Mouse (Mus musculus): ENCODE data around the gene Fhad1. TPM values are rescaled to one million over a fixed set of nuclear protein-coding genes. Genes with fewer than 3 reads are reported as not detected.
A peak's percentile ranks its signal among the peaks of the same experiment; 100 is the strongest.

The Fhad1 gene
- polyA plus RNA-seq, 1 experiment: 0.07 TPM

GRCm38 (mm10) chr4:141928881-141929281 lies 86.0 kb downstream of the Fhad1 start:
- Histone ChIP-seq H3K79me2 (ENCODE audit: control insufficient read depth, insufficient read depth) (no peaks in the 10 kb centered on the region), H3K36me3 (ENCODE audit: control insufficient read depth, insufficient read depth) (no peaks in the 10 kb centered on the region), H3K79me3 (ENCODE audit: low read depth) (no peaks in the 10 kb centered on the region), H3K27me3 (ENCODE audit: control insufficient read depth, insufficient read depth, insufficient read length) (no peaks in the 10 kb centered on the region), H3K4me3 (ENCODE audit: insufficient read depth, poor library complexity, severe bottlenecking) (no peak overlapping the region), H3ac (ENCODE audit: control insufficient read depth, insufficient read length, low read depth) (no peak overlapping the region)
- TF ChIP-seq CEBPB (IDR thresholded peaks at IDR 0.05; ENCODE audit: low read depth): no peak
- peak; percentile 63 for TF ChIP-seq MAX (IDR thresholded peaks at IDR 0.05)
- TF ChIP-seq MYOG (IDR thresholded peaks at IDR 0.05; ENCODE audit: control insufficient read depth, extremely low read depth, insufficient read length): no peak
- TF ChIP-seq MYOD1 (IDR thresholded peaks at IDR 0.05; ENCODE audit: control insufficient read depth, insufficient read length, low read depth): no peak
- no peak for TF ChIP-seq CTCF (IDR thresholded peaks at IDR 0.05; ENCODE audit: control insufficient read depth, insufficient read depth, insufficient read length)
- TF ChIP-seq FOSL1 (IDR thresholded peaks at IDR 0.05; ENCODE audit: insufficient read depth, low read length, poor library complexity, severe bottlenecking): no peak
- peak; percentile 42 for TF ChIP-seq USF1 (IDR thresholded peaks at IDR 0.05; ENCODE audit: low read depth)

- H3ac ChIP-seq (ENCODE audit: control insufficient read depth, insufficient read length, low read depth): no peak overlapping the region
- H3K27me3 ChIP-seq (ENCODE audit: control insufficient read depth, insufficient read depth, insufficient read length): no peaks in the 10 kb centered on the region
- H3K36me3 ChIP-seq (ENCODE audit: control insufficient read depth, insufficient read depth): no peaks in the 10 kb centered on the region
- no peaks in the 10 kb centered on the region for H3K79me2 ChIP-seq (ENCODE audit: control insufficient read depth, insufficient read depth)
- no peak overlapping the region for H3K4me3 ChIP-seq (ENCODE audit: insufficient read depth, poor library complexity, severe bottlenecking)
- TF ChIP-seq CEBPB (IDR thresholded peaks at IDR 0.05; ENCODE audit: low read depth): no peak
- no peak for TF ChIP-seq CTCF (IDR thresholded peaks at IDR 0.05; ENCODE audit: control insufficient read depth, insufficient read depth, insufficient read length)
- TF ChIP-seq USF1 (IDR thresholded peaks at IDR 0.05; ENCODE audit: low read depth): no peak
- no peak for TF ChIP-seq FOSL1 (IDR thresholded peaks at IDR 0.05; ENCODE audit: insufficient read depth, low read length, poor library complexity, severe bottlenecking)
- TF ChIP-seq MYOD1 (IDR thresholded peaks at IDR 0.05; ENCODE audit: control insufficient read depth, insufficient read length, low read depth): no peak
- TF ChIP-seq MYOG (IDR thresholded peaks at IDR 0.05; ENCODE audit: control insufficient read depth, extremely low read depth, insufficient read length): no peak
- no peak for TF ChIP-seq MAX (IDR thresholded peaks at IDR 0.05)
- no peaks in the 10 kb centered on the region for H3K79me3 ChIP-seq (ENCODE audit: low read depth)
Observed at GRCm38 (mm10) chr4:141925781-141926345, 89.0 kb downstream of the Fhad1 start.

DNA sequence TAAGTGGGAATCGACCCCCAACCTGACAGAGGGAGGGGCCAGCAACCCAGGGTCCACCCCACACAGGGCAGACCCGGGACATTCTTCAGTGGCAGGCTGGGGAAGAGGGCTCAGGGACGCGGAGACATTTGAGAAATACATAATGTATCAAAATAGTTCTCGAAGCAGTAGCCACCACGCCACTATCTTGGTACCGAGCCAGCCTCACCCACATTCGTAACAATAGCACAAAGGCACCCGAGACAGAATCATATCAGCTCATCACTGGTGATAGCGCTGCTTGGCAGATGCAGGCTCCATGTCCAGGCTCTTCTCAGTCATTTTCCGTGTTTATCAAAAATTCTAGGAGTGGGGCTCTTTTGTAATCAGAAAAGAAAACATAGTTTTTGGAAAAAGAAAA lies 90.9 kb downstream of the Fhad1 start:
- Histone ChIP-seq H3K36me3 (ENCODE audit: control insufficient read depth, insufficient read depth) (no peaks in the 10 kb centered on the region), H3K79me3 (ENCODE audit: low read depth) (no peaks in the 10 kb centered on the region)

GRCm38 (mm10) chr4:141920391-141920790 lies 94.5 kb downstream of the Fhad1 start:
- H3K36me3 ChIP-seq (ENCODE audit: control insufficient read depth, insufficient read depth): no peaks in the 10 kb centered on the region
- no peak overlapping the region for H3ac ChIP-seq (ENCODE audit: control insufficient read depth, insufficient read length, low read depth)
- H3K79me2 ChIP-seq (ENCODE audit: control insufficient read depth, insufficient read depth): no peaks in the 10 kb centered on the region
- peaks cover 26% of the 10 kb centered on the region for H3K27me3 ChIP-seq (ENCODE audit: control insufficient read depth, insufficient read depth, insufficient read length)
- no peaks in the 10 kb centered on the region for H3K79me3 ChIP-seq (ENCODE audit: low read depth)
- no peak for TF ChIP-seq FOSL1 (IDR thresholded peaks at IDR 0.05; ENCODE audit: insufficient read depth, low read length, poor library complexity, severe bottlenecking)
- no peak for TF ChIP-seq MYOD1 (IDR thresholded peaks at IDR 0.05; ENCODE audit: control insufficient read depth, insufficient read length, low read depth)
- no peak for TF ChIP-seq MYOG (IDR thresholded peaks at IDR 0.05; ENCODE audit: control insufficient read depth, extremely low read depth, insufficient read length)
- no peak for TF ChIP-seq MAX (IDR thresholded peaks at IDR 0.05)
- TF ChIP-seq USF1 (IDR thresholded peaks at IDR 0.05; ENCODE audit: low read depth): no peak
- TF ChIP-seq CEBPB (IDR thresholded peaks at IDR 0.05; ENCODE audit: low read depth): no peak
- no peak overlapping the region for H3K4me3 ChIP-seq (ENCODE audit: insufficient read depth, poor library complexity, severe bottlenecking)

More for the DNA sequence above, 90.9 kb downstream of the Fhad1 start:
- Histone ChIP-seq H3K79me2 (ENCODE audit: control insufficient read depth, insufficient read depth) (no peaks in the 10 kb centered on the region), H3K4me3 (ENCODE audit: insufficient read depth, poor library complexity, severe bottlenecking) (no peak overlapping the region), H3ac (ENCODE audit: control insufficient read depth, insufficient read length, low read depth) (no peak overlapping the region), H3K27me3 (ENCODE audit: control insufficient read depth, insufficient read depth, insufficient read length) (peaks cover 5% of the 10 kb centered on the region)
- no peak for TF ChIP-seq CEBPB (IDR thresholded peaks at IDR 0.05; ENCODE audit: low read depth)
- TF ChIP-seq FOSL1 (IDR thresholded peaks at IDR 0.05; ENCODE audit: insufficient read depth, low read length, poor library complexity, severe bottlenecking): no peak

DNA sequence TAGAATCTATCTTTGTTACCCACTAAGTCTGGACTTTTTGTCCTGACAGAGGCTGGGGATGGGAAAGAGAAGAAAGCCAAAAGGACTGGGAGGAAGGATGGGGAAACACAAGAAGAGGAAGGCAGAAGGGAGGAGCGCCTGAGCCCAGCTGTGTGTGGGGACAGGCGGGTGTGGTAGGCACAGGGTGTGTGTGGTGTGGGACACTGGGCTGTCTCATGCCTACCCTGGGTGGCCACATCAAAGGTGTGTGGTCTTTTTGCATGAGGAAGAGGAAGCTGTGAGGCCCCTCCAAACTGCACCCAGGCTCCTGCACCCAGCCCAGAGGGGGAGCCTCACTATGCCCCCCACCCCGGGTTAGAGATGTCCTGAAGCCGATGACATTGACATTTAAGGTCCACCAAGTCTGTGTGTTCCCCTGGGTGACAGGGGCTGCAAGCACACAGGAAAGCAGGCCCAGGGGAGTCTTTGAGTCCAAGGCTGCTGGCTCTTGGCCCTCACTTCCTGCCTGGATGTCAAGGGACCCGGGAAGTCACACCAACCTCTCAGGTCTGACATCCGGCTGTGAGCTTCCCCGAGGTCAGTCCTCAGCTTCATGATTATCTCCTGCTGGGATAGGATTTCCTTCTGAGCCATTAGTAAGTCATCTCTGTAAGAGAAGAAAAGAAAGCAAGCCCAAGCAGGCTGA lies 97.0 kb downstream of the Fhad1 start:
- peaks cover 26% of the 10 kb centered on the region for H3K27me3 ChIP-seq (ENCODE audit: control insufficient read depth, insufficient read depth, insufficient read length)
- TF ChIP-seq MAX (IDR thresholded peaks at IDR 0.05) (no peak), MYOD1 (IDR thresholded peaks at IDR 0.05; ENCODE audit: control insufficient read depth, insufficient read length, low read depth) (no peak), CTCF (IDR thresholded peaks at IDR 0.05; ENCODE audit: control insufficient read depth, insufficient read depth, insufficient read length) (no peak), MYOG (IDR thresholded peaks at IDR 0.05; ENCODE audit: control insufficient read depth, extremely low read depth, insufficient read length) (no peak), USF1 (IDR thresholded peaks at IDR 0.05; ENCODE audit: low read depth) (no peak), FOSL1 (IDR thresholded peaks at IDR 0.05; ENCODE audit: insufficient read depth, low read length, poor library complexity, severe bottlenecking) (no peak), CEBPB (IDR thresholded peaks at IDR 0.05; ENCODE audit: low read depth) (no peak)
- H3K4me3 ChIP-seq (ENCODE audit: insufficient read depth, poor library complexity, severe bottlenecking): no peak overlapping the region
- H3ac ChIP-seq (ENCODE audit: control insufficient read depth, insufficient read length, low read depth): no peak overlapping the region
- no peaks in the 10 kb centered on the region for H3K79me3 ChIP-seq (ENCODE audit: low read depth)
- no peaks in the 10 kb centered on the region for H3K36me3 ChIP-seq (ENCODE audit: control insufficient read depth, insufficient read depth)
- H3K79me2 ChIP-seq (ENCODE audit: control insufficient read depth, insufficient read depth): no peaks in the 10 kb centered on the region

- H3K79me2 ChIP-seq (ENCODE audit: control insufficient read depth, insufficient read depth): no peaks in the 10 kb centered on the region
- H3ac ChIP-seq (ENCODE audit: control insufficient read depth, insufficient read length, low read depth): no peak overlapping the region
- peaks cover 20% of the 10 kb centered on the region for H3K27me3 ChIP-seq (ENCODE audit: control insufficient read depth, insufficient read depth, insufficient read length)
- TF ChIP-seq MAX (IDR thresholded peaks at IDR 0.05): no peak
- TF ChIP-seq USF1 (IDR thresholded peaks at IDR 0.05; ENCODE audit: low read depth): no peak
- no peak for TF ChIP-seq MYOD1 (IDR thresholded peaks at IDR 0.05; ENCODE audit: control insufficient read depth, insufficient read length, low read depth)
- no peak for TF ChIP-seq FOSL1 (IDR thresholded peaks at IDR 0.05; ENCODE audit: insufficient read depth, low read length, poor library complexity, severe bottlenecking)
- no peak for TF ChIP-seq CTCF (IDR thresholded peaks at IDR 0.05; ENCODE audit: control insufficient read depth, insufficient read depth, insufficient read length)
- no peak for TF ChIP-seq MYOG (IDR thresholded peaks at IDR 0.05; ENCODE audit: control insufficient read depth, extremely low read depth, insufficient read length)
- no peak for TF ChIP-seq CEBPB (IDR thresholded peaks at IDR 0.05; ENCODE audit: low read depth)
- H3K79me3 ChIP-seq (ENCODE audit: low read depth): no peaks in the 10 kb centered on the region
- H3K36me3 ChIP-seq (ENCODE audit: control insufficient read depth, insufficient read depth): no peaks in the 10 kb centered on the region
- H3K4me3 ChIP-seq (ENCODE audit: insufficient read depth, poor library complexity, severe bottlenecking): no peak overlapping the region
Observed at GRCm38 (mm10) chr4:141914040-141914439, 100.8 kb downstream of the Fhad1 start.

Data from C2C12 (cell line).